Mouse (Mus musculus) kidney, postnatal 0 days (tissue): ENCODE measurements around the gene Rilpl1. TPM values are rescaled to one million over a fixed set of nuclear protein-coding genes. Genes with fewer than 3 reads are reported as not detected.
A peak's percentile ranks its signal among the peaks of the same experiment; 100 is the strongest.

Experiments
- ATAC-seq: fragments of 200-750 bp; cut with Nextera tagmentation; replicated peaks from 2 replicates; pipeline ENCODE4 v1.8.0; 2017; ENCODE audit warnings: low read depth, moderate number of reproducible peaks, moderate TSS enrichment, moderate library complexity; ENCODE audit not compliant: low FRiP score
- DNase-seq: peaks from one replicate; pipeline ENCODE4 v3.0.0-alpha.2; 2016; ENCODE audit warnings: low spot score
- H3K27ac ChIP-seq: fragments of 300-500 bp; sonication (generic); 2 replicates; pipeline ENCODE4 v1.5.1; 2014; ENCODE audit warnings: mild to moderate bottlenecking
- H3K27me3 ChIP-seq: fragments of 300-500 bp; sonication (generic); 2 replicates; pipeline ENCODE4 v1.6.1; 2014; ENCODE audit warnings: low read length, mixed read lengths; ENCODE audit not compliant: insufficient read depth
- H3K36me3 ChIP-seq: fragments of 300-500 bp; sonication (generic); 2 replicates; pipeline ENCODE4 v1.6.1; 2014; ENCODE audit warnings: low read length, mixed read lengths; ENCODE audit not compliant: insufficient read depth
- H3K4me1 ChIP-seq: fragments of 300-500 bp; sonication (generic); replicated peaks from 2 replicates; pipeline ENCODE4 v1.6.1; 2014; ENCODE audit warnings: antibody characterized with exemption, low read length, mixed read lengths; ENCODE audit not compliant: insufficient read depth
- H3K4me2 ChIP-seq: fragments of 300-500 bp; sonication (generic); 2 replicates; pipeline ENCODE4 v1.6.1; 2014; ENCODE audit warnings: mild to moderate bottlenecking, low read length, moderate library complexity, mixed read lengths
- H3K4me3 ChIP-seq: fragments of 300-500 bp; sonication (generic); replicated peaks from 2 replicates; pipeline ENCODE4 v1.5.1; 2014; ENCODE audit warnings: low read depth, low read length
- H3K9ac ChIP-seq: fragments of 300-500 bp; sonication (generic); 2 replicates; pipeline ENCODE4 v1.6.1; 2014; ENCODE audit warnings: low read depth, low read length
- H3K9me3 ChIP-seq: fragments of 300-500 bp; sonication (generic); replicated peaks from 2 replicates; pipeline ENCODE4 v1.6.1; 2016; ENCODE audit warnings: low read length, inconsistent platforms, mixed read lengths
- CTCF ChIP-seq: IDR thresholded peaks from 2 replicates; pipeline ENCODE4 v1.5.1; 2016; ENCODE audit warnings: antibody characterized with exemption, low read depth, mild to moderate bottlenecking, moderate library complexity
- whole genome bisulfite sequencing: fragments of 180-500 bp; shearing (Covaris S2); extraction: QIAGEN DNeasy Blood & Tissue Kit; methylation state at CpG from one replicate; pipeline ENCODE4 v1.1.7; 2014; 5-methylcytosine and 5-hydroxymethylcytosine counted together
- polyA plus RNA-seq: library from polyadenylated mRNA; unstranded; fragments of >200 nt; fragmentation: Nextera tagmentation; extraction: Ambion mirVana; gene quantifications from 2 replicates; pipeline ENCODE4 v1.2.1, GENCODE M21; 2015

The Rilpl1 gene
- polyA plus RNA-seq, 1 experiment from 2014 or later: 27.2 TPM

DNA sequence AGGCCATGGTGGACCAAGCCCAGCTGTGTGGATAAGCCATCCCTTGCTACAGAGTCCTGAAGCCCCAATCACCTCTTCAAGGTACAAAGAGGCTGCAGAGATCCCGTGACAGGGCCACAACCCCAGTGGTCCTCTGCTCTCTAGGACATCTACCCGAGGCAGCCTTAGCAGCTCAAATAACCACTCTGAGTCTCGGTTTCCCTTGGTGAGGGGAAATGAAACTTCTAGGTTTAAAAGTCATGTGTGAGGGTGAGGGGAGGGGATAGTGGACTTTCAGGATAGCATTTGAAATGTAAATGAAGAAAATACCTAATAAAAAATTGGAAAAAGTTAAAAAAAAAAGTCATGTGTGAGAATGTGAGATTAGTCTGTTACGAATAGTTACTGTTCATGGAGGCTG, 9.6 kb downstream of the Rilpl1 start:
- Histone ChIP-seq H3K27ac (no peak overlapping the region), H3K36me3 (peaks cover 13% of the 10 kb centered on the region), H3K9ac (no peak overlapping the region), H3K4me1 (no peaks in the 10 kb centered on the region), H3K27me3 (no peaks in the 10 kb centered on the region), H3K9me3 (no peaks in the 10 kb centered on the region), H3K4me2 (no peak overlapping the region), H3K4me3 (no peak overlapping the region)
- TF ChIP-seq CTCF: no peak
- ATAC-seq: no peak
- WGBS: 61% methylated on average over 4 of the region's 4 CpGs
- DNase-seq: no peak

DNA sequence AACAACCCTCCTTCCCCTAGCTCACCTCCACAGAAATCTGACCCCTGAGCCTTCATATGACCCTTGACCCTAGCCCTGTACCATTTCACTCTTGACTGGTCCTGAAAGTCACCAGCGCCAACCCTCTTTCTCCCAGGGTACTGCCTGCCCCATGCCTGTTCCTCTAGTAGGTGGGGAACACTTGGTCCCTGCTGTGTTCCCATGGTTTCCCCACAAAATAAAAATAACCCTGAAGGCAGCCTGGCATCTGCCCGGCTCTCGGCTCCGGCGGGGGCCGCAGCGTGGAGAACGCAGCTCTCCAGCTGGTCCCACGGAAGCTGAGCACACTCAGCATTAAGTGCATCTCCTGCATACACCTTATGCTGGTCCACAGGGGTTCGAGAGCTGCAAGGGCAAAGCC, 12.5 kb downstream of the Rilpl1 start:
- Histone ChIP-seq H3K27me3 (no peaks in the 10 kb centered on the region), H3K27ac (no peak overlapping the region), H3K9ac (no peak overlapping the region), H3K36me3 (peaks cover 23% of the 10 kb centered on the region), H3K4me2 (no peak overlapping the region), H3K4me1 (no peaks in the 10 kb centered on the region), H3K4me3 (no peak overlapping the region), H3K9me3 (no peaks in the 10 kb centered on the region)
- 89% methylated on average over 10 of the region's 10 CpGs for WGBS
- TF ChIP-seq CTCF: no peak
- ATAC-seq: no peak
- DNase-seq: no peak

GRCm38 (mm10) chr5:124515789-124516188, 15.4 kb downstream of the Rilpl1 start:
- H3K27me3 ChIP-seq: no peaks in the 10 kb centered on the region
- no peak overlapping the region for H3K4me3 ChIP-seq
- no peaks in the 10 kb centered on the region for H3K4me1 ChIP-seq
- H3K9me3 ChIP-seq: no peaks in the 10 kb centered on the region
- no peak overlapping the region for H3K27ac ChIP-seq
- DNase-seq (no peak), ATAC-seq (no peak)
- no peak overlapping the region for H3K9ac ChIP-seq
- H3K4me2 ChIP-seq: no peak overlapping the region
- 85% methylated on average over 5 of the region's 5 CpGs for WGBS
- no peak for TF ChIP-seq CTCF
- H3K36me3 ChIP-seq: peaks cover 27% of the 10 kb centered on the region

- WGBS: 88% methylated on average over 10 of the region's 10 CpGs
- no peak for TF ChIP-seq CTCF
- Histone ChIP-seq H3K27me3 (no peaks in the 10 kb centered on the region), H3K36me3 (peaks cover 17% of the 10 kb centered on the region; the same call in 1 of the 2 replicates), H3K27ac (no peak overlapping the region), H3K4me1 (no peaks in the 10 kb centered on the region; the same call in 1 of the 2 replicates), H3K9me3 (no peaks in the 10 kb centered on the region), H3K4me3 (no peak overlapping the region), H3K4me2 (no peak overlapping the region), H3K9ac (no peak overlapping the region)
- ATAC-seq: no peak
- DNase-seq: no peak
Observed at GRCm38 (mm10) chr5:124510536-124511050, 20.6 kb downstream of the Rilpl1 start.

DNA sequence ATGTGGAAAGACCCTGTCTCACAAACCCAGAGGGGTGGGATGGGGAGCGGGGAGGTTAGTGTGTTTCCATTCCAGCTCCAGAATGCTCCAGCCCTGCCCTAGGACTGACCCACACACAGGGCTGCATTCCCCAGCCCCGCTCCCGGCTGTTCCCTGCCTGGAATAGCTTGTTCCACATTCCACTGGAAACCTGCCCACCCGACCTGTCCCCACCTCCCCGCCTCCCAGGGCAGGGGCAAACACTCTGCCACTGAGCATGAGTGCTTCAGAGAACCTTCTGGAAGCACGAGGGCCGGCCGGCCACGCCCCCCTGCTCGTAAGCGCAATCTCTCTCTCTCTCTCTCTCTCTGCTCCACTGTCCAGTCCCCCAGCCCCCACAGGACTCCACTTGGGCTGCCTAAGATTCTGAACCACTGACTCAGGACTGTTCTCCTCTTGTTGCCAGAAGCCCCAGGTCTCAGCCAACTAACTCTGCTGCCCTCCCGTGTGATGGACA, 21.4 kb downstream of the Rilpl1 start:
- no peak overlapping the region for H3K4me2 ChIP-seq
- H3K27me3 ChIP-seq: no peaks in the 10 kb centered on the region
- WGBS: 57% methylated on average over 12 of the region's 12 CpGs
- TF ChIP-seq CTCF: no peak
- peaks cover 13% of the 10 kb centered on the region for H3K36me3 ChIP-seq
- H3K9ac ChIP-seq: no peak overlapping the region
- H3K9me3 ChIP-seq: no peaks in the 10 kb centered on the region
- DNase-seq (peak; percentile 37), ATAC-seq (no peak; the same call in 1 of the 2 replicates)
- no peak overlapping the region for H3K4me3 ChIP-seq
- H3K27ac ChIP-seq: peak overlapping the region; percentile 19; the same call in 1 of the 2 replicates
- no peaks in the 10 kb centered on the region; the same call in 1 of the 2 replicates for H3K4me1 ChIP-seq

DNA sequence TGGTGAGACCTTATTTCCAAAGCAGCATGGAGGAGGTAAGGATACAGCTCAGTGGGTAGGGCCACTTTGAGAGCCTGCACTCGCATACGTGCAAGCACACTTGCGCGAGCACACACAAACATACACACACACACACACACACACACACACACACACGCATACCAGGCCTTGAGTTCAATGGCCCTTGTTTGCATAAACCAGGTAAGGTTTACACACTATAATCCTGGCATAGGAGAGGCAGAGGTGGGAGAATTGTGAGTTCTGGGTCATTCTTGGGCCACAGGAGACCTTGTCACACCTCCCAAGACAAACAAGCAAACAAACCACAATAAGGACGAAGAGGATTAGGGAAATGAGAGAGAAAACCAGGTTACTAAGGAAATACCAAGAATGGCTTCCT, 22.0 kb downstream of the Rilpl1 start:
- Histone ChIP-seq H3K4me1 (no peaks in the 10 kb centered on the region; the same call in 1 of the 2 replicates), H3K9ac (no peak overlapping the region), H3K27ac (peak overlapping the region; percentile 19; the same call in 1 of the 2 replicates), H3K36me3 (peaks cover 8% of the 10 kb centered on the region), H3K4me2 (no peak overlapping the region), H3K27me3 (no peaks in the 10 kb centered on the region), H3K9me3 (no peaks in the 10 kb centered on the region), H3K4me3 (no peak overlapping the region)
- DNase-seq (no peak), ATAC-seq (no peak)
- TF ChIP-seq CTCF: no peak
- WGBS: 82% methylated on average over 6 of the region's 6 CpGs
